Mouse (Mus musculus) brain, embryonic 18.5 days (tissue): ENCODE data around the gene Umad1.

Experiments
- DNase-seq: peaks from one replicate; pipeline ENCODE4 v3.0.0-alpha.2; 2012; ENCODE audit warnings: low read depth, low spot score

Gene Umad1

GRCm38 (mm10) chr6:8474316-8474715, 215.2 kb downstream of the Umad1 start:
- no peak for DNase-seq

- DNase-seq, result no peak
Observed at GRCm38 (mm10) chr6:8474820-8475219, 215.7 kb downstream of the Umad1 start.

GRCm38 (mm10) chr6:8479176-8479575, 220.1 kb downstream of the Umad1 start:
- DNase-seq, result no peak

- DNase-seq, result no peak
Observed at GRCm38 (mm10) chr6:8484437-8485275, 225.6 kb downstream of the Umad1 start.

- DNase-seq, result no peak
Observed at GRCm38 (mm10) chr6:8485414-8486175, 226.5 kb downstream of the Umad1 start.

GRCm38 (mm10) chr6:8486391-8487043, 227.4 kb downstream of the Umad1 start:
- no peak for DNase-seq

DNA sequence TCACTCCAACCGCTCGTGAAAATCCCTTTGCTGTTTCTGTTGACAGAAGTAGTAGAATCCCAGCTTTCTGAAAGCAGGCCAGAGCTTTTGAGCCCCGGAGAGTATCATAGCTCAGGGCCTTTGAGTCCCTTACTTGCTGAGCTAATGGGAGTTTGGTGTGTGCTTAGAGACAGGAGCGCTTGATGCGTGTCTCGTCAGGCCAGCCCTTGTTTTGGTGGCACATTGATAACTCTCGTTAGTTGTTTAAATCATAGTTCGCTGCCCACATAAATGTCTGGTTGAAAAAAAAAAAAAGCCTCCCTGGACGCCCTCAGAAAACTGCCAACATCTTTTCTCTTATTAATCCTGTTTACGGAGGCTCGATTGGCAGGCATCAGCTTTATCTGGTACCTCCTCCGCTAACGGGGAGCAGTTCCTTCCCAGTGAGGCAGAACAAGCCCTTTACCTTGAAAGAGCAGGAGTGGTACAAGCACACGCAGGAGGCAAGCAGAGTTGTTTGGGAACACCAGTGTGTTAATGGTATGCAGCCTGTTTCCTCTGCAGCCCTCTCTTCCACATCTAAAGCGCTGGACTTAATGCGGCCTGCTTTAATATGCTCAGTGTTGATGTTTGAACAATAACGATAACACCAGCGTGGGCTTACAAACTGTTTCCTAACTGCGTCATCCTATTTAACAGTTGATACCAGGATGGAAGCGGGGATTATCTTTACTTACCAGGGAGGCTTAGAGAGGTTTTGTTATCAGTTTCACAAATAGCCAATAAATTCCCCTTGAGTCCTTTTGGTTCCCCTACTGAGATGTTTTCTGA, 228.2 kb downstream of the Umad1 start:
- no peak for DNase-seq

DNA sequence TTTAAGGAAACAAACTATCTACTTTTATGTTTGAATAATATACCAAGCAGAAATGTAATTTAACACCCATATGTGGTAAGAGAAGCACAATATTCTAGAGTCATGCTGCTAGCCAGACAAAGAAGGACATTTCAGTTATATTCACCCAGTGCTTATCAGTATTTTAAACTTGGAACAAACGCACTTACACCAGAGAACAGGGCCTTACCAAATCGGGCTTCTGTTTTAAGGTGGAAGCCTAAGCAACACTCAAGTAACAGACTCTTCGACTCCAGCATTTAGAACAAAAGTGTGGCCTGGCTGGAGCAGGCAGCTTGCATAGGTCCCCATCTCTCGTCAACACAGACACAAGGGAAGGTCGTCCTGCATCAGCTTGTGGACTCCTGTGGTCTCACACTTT, 229.2 kb downstream of the Umad1 start:
- no peak for DNase-seq

GRCm38 (mm10) chr6:8489266-8489665, 230.2 kb downstream of the Umad1 start:
- DNase-seq, result no peak

- DNase-seq, result no peak
Observed at GRCm38 (mm10) chr6:8489938-8490585, 231.0 kb downstream of the Umad1 start.

- DNase-seq, result no peak
Observed at GRCm38 (mm10) chr6:8492248-8492647, 233.2 kb downstream of the Umad1 start.

DNA sequence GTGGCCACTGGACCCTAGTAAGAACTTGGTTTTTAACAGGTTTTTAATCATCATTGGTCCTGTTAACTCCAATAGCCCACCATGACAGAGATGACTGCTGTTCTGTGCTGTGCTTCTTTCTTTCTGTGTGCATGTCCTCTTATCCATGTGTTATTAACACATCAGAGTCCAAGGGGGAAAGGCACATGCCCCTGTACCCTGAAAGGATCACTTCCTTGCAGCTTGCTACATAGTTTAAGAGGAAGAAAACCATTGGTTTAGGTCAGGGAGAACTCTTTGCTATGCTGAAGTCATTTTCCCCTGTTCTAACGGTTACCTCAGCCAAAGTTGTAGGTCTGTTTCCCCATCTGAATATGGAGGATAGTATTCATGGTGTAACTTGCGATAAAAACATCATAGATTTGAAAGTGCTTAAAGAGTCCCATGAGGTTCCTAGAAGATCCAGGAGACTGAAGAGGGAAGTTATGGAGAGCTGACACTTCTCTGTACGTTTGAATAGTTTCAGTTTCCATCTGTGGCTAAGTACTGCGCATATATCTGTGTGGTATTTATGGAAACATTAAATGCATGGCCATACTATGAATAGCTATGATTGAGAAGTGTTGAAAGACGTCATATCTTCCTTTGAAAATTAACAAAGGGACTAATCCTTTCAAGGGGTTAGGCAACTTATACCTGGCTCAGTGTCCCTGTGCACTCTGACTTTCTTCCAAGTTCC, 236.2 kb downstream of the Umad1 start:
- no peak for DNase-seq

DNA sequence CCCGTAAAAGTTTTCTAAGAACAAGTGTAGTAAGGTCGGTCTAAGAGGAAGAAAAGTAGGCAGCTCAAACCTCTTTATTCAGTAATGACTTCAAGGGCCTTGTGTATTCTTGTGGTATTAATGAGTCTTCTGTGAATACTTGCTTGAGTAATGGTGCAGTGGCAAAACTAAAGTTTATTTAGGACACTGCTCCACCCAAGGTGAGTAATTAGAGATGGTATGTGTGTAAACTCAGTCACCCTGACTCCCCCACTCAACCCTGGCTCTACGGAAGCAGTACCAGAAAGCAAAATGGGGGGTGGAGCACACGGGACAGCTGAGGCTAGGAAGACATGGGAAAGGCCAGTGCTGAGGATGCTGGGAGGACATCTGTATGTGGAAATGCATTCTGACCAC, 236.7 kb downstream of the Umad1 start:
- no peak for DNase-seq

DNA sequence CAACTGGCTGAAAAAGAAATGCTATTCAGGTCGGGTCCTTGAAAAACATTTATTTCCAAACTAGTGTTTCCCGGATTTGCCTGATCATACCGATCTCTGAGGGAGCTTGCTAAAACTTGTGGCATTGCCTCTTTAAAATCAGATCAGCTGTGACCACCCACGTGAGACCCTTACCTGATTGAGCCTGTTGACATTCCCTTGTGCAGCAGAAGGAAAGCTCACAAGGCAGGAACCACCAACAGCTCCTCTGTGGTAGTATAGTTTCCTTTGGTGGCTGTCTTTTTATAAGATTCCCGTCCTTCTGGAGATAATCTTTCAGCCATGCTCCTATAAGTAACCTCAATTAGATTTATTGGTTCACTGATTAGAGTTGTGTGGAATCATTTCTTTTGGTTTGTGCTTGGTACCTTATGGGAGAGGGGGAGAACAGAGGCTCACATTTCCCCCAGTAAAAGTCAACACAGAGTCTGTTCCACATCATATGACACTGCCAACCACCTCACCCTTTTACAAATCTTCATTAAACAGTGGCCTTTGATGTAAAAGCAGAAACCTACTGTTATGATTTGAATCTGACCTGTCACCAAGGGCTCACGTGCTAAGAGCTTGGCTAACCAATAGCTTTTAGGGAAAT, 238.3 kb downstream of the Umad1 start:
- no peak for DNase-seq

DNA sequence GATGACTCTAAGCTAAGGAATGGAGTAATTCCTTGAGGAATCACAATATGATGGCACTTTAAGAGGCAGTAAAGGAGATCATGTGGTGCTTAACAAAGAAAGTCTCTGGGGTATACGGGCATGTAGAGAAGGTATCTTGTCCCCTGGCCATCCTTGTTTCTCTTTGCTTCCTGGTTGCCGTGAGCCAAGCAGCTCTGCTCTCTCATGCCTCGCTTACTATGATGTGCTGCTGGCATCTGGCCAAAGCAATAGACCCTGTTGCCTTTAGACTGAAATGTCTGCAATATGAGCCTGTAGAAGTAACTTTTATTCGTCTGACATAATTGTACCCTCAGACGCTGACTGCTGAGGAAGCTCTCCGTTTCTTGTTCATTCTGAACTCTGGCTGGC, 238.8 kb downstream of the Umad1 start:
- no peak for DNase-seq

DNA sequence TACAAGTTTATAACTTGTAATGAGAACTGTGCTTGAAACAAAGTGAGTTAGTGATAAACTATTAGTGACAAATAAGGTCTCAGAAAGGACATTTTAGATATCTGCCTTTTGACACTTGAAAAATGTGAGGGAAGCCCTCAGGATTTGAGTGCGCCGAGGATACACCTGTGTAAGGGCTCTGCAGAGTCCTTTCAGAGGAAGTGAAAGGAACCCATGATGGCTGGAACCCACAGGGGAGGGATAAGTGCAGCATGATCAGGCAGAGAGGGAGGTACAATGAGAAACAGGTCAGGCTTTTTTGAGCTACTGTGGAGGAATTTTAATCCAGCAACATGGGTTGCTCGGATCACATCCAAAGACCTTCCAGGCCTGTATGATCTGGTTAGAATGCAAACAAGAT, 239.9 kb downstream of the Umad1 start:
- DNase-seq, result no peak

GRCm38 (mm10) chr6:8503953-8504352, 244.9 kb downstream of the Umad1 start:
- no peak for DNase-seq

GRCm38 (mm10) chr6:8504521-8505228, 245.6 kb downstream of the Umad1 start:
- DNase-seq, result no peak

DNA sequence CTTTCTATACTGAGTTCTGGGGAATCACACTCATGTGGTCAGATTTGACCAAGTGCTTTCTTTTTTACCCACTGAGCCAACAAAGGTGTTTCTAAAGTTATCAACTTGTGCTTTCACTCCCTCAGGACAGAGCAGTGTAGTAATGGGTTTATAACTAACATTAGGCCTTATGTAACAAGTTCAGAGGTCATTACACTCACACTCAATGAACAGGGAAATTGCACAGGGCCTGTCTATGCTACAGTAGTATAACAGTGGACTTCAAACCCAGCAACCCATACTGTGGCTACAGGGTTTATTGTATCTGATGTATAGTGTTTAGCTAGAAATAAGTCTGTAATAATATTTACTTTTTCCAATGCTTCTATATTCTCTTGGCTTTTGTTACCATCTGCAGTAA, 247.5 kb downstream of the Umad1 start:
- no peak for DNase-seq
